Mouse (Mus musculus): ENCODE results near the gene Prss30. TPM values are rescaled to one million over a fixed set of nuclear protein-coding genes. Genes with fewer than 3 reads are reported as not detected.

Prss30 gene
- 0.44 and 1.7 TPM in 2 replicates for polyA plus RNA-seq (2012; ENCODE audit: insufficient read depth, insufficient read length, missing spikeins)

- H3K4me1 ChIP-seq (ENCODE audit: control insufficient read depth, insufficient read depth, low read length): peaks cover 38% of the 10 kb centered on the region
- no peak within 1 kb of the TSS for H3K27ac ChIP-seq (ENCODE audit: insufficient read depth, low read depth, low read length)
- H3K4me3 ChIP-seq (ENCODE audit: insufficient read depth, low read length): no peak within 1 kb of the TSS
- TF ChIP-seq CTCF (IDR thresholded peaks at IDR 0.05; ENCODE audit: low read depth, low read length) (no peak), POLR2A (IDR thresholded peaks at IDR 0.05; ENCODE audit: borderline replicate concordance, low read depth, low read length) (no peak)
These were observed at the start of gene Prss30 for GRCm38 (mm10) chr17:23980297-23980909. Gene Prss30 (minus strand): TSS chr17:23980566.

GRCm38 (mm10) chr17:24029477-24029876 is 49.1 kb upstream of the Prss30 start:
- no peaks in the 10 kb centered on the region for H3K4me1 ChIP-seq (ENCODE audit: control insufficient read depth, insufficient read depth, low read length)
- no peak for TF ChIP-seq CTCF (IDR thresholded peaks at IDR 0.05; ENCODE audit: low read depth, low read length)
- TF ChIP-seq POLR2A (IDR thresholded peaks at IDR 0.05; ENCODE audit: borderline replicate concordance, low read depth, low read length): no peak
- H3K4me3 ChIP-seq (ENCODE audit: insufficient read depth, low read length): no peak overlapping the region
- no peak overlapping the region for H3K27ac ChIP-seq (ENCODE audit: insufficient read depth, low read depth, low read length)

GRCm38 (mm10) chr17:24021375-24022199 is 41.2 kb upstream of the Prss30 start:
- no peak overlapping the region for H3K27ac ChIP-seq (ENCODE audit: insufficient read depth, low read depth, low read length)
- peaks cover 15% of the 10 kb centered on the region for H3K4me1 ChIP-seq (ENCODE audit: control insufficient read depth, insufficient read depth, low read length)
- H3K4me3 ChIP-seq (ENCODE audit: insufficient read depth, low read length): no peak overlapping the region
- TF ChIP-seq POLR2A (IDR thresholded peaks at IDR 0.05; ENCODE audit: borderline replicate concordance, low read depth, low read length) (no peak), CTCF (IDR thresholded peaks at IDR 0.05; ENCODE audit: low read depth, low read length) (no peak)

- Histone ChIP-seq H3K27ac (ENCODE audit: insufficient read depth, low read depth, low read length) (no peak overlapping the region), H3K4me1 (ENCODE audit: control insufficient read depth, insufficient read depth, low read length) (peaks cover 15% of the 10 kb centered on the region), H3K4me3 (ENCODE audit: insufficient read depth, low read length) (no peak overlapping the region)
- TF ChIP-seq CTCF (IDR thresholded peaks at IDR 0.05; ENCODE audit: low read depth, low read length): no peak
- TF ChIP-seq POLR2A (IDR thresholded peaks at IDR 0.05; ENCODE audit: borderline replicate concordance, low read depth, low read length): no peak
These were observed 40.3 kb upstream of the Prss30 start for GRCm38 (mm10) chr17:24020696-24021095.

- H3K4me1 ChIP-seq (ENCODE audit: control insufficient read depth, insufficient read depth, low read length): peaks cover 4% of the 10 kb centered on the region
- peak overlapping the region; percentile 52 for H3K4me3 ChIP-seq (ENCODE audit: insufficient read depth, low read length)
- H3K27ac ChIP-seq (ENCODE audit: insufficient read depth, low read depth, low read length): no peak overlapping the region
- TF ChIP-seq CTCF (IDR thresholded peaks at IDR 0.05; ENCODE audit: low read depth, low read length): peak; percentile 75
- no peak for TF ChIP-seq POLR2A (IDR thresholded peaks at IDR 0.05; ENCODE audit: borderline replicate concordance, low read depth, low read length)
These were observed 35.4 kb upstream of the Prss30 start for GRCm38 (mm10) chr17:24015727-24016126.

- Histone ChIP-seq H3K4me1 (ENCODE audit: control insufficient read depth, insufficient read depth, low read length) (peaks cover 4% of the 10 kb centered on the region), H3K4me3 (ENCODE audit: insufficient read depth, low read length) (no peak overlapping the region), H3K27ac (ENCODE audit: insufficient read depth, low read depth, low read length) (no peak overlapping the region)
- no peak for TF ChIP-seq POLR2A (IDR thresholded peaks at IDR 0.05; ENCODE audit: borderline replicate concordance, low read depth, low read length)
- TF ChIP-seq CTCF (IDR thresholded peaks at IDR 0.05; ENCODE audit: low read depth, low read length): no peak
These were observed 34.1 kb upstream of the Prss30 start for GRCm38 (mm10) chr17:24014433-24014965.

- TF ChIP-seq CTCF (IDR thresholded peaks at IDR 0.05; ENCODE audit: low read depth, low read length) (no peak), POLR2A (IDR thresholded peaks at IDR 0.05; ENCODE audit: borderline replicate concordance, low read depth, low read length) (no peak)
- Histone ChIP-seq H3K4me1 (ENCODE audit: control insufficient read depth, insufficient read depth, low read length) (peaks cover 10% of the 10 kb centered on the region), H3K4me3 (ENCODE audit: insufficient read depth, low read length) (no peak overlapping the region), H3K27ac (ENCODE audit: insufficient read depth, low read depth, low read length) (no peak overlapping the region)
These were observed 32.6 kb upstream of the Prss30 start for GRCm38 (mm10) chr17:24012921-24013320.

- Histone ChIP-seq H3K4me1 (ENCODE audit: control insufficient read depth, insufficient read depth, low read length) (peaks cover 30% of the 10 kb centered on the region), H3K4me3 (ENCODE audit: insufficient read depth, low read length) (no peak overlapping the region), H3K27ac (ENCODE audit: insufficient read depth, low read depth, low read length) (no peak overlapping the region)
- TF ChIP-seq POLR2A (IDR thresholded peaks at IDR 0.05; ENCODE audit: borderline replicate concordance, low read depth, low read length) (no peak), CTCF (IDR thresholded peaks at IDR 0.05; ENCODE audit: low read depth, low read length) (no peak; the same call in 1 of the 2 replicates)
These were observed 29.3 kb upstream of the Prss30 start for GRCm38 (mm10) chr17:24009617-24010016.

GRCm38 (mm10) chr17:24008105-24008504 is 27.7 kb upstream of the Prss30 start:
- H3K27ac ChIP-seq (ENCODE audit: insufficient read depth, low read depth, low read length): peak overlapping the region; percentile 97
- TF ChIP-seq POLR2A (IDR thresholded peaks at IDR 0.05; ENCODE audit: borderline replicate concordance, low read depth, low read length) (no peak), CTCF (IDR thresholded peaks at IDR 0.05; ENCODE audit: low read depth, low read length) (no peak)
- H3K4me1 ChIP-seq (ENCODE audit: control insufficient read depth, insufficient read depth, low read length): peaks cover 33% of the 10 kb centered on the region
- no peak overlapping the region for H3K4me3 ChIP-seq (ENCODE audit: insufficient read depth, low read length)

- Histone ChIP-seq H3K4me1 (ENCODE audit: control insufficient read depth, insufficient read depth, low read length) (peaks cover 29% of the 10 kb centered on the region), H3K4me3 (ENCODE audit: insufficient read depth, low read length) (peak overlapping the region; percentile 15), H3K27ac (ENCODE audit: insufficient read depth, low read depth, low read length) (peak overlapping the region; percentile 97)
- TF ChIP-seq CTCF (IDR thresholded peaks at IDR 0.05; ENCODE audit: low read depth, low read length) (no peak), POLR2A (IDR thresholded peaks at IDR 0.05; ENCODE audit: borderline replicate concordance, low read depth, low read length) (no peak)
These were observed 27.0 kb upstream of the Prss30 start for GRCm38 (mm10) chr17:24007391-24007790.

All from bone marrow macrophage, adult 2 months (primary cell).